Mouse (Mus musculus): ENCODE data around the gene Tm4sf4.

The Tm4sf4 gene

DNA sequence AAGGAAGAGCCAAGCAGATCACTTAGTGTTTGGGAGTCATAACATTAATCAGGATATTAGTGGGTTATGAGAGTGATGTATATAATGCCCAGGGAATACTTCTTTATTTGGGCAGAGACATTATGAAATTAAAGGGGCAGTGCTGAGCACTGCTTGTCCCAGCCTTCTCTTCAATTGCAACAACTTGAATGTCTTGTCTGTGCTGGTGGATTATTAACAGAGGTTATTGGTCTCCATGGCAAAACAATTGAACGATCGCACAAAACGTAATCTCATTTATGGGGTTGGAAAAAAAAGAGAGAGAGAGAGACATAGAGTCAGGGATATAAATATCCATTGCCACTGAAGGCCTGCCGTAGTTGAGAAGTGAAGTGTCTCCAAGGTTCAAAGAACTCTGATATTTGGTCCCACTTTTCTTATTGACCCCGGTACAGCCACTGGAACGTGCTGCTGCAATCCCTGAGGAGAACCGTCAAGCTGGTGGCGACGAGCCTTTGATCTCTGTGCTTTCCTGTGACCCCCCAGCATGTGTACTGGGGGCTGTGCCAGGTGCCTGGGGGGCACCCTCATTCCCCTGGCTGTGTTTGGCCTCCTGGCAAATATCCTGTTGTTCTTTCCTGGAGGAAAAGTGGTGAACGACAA, at the start of gene Tm4sf4:
Gene Tm4sf4, plus strand, starts transcription at position 226 of the 642 bp plus-strand sequence.
- no peak for DNase-seq

DNA sequence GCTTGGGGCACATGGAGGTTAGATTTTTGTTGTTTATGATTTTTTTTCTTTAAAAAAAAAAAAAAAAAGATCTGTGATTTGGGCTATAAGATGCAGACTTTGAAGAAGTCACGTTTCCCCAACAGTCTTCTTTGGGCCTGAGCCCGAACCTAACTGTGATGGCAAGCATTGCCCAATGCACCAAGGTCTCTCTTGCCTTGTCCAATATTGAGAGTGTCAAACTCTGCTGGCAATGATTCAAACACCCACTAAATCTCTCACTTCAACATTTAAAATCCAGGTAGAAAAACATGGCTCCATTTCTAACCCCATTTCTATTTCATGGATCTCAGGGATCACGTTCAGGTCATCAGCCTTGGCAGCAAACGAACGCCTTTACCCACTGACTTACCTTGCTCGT, 38.7 kb upstream of the Tm4sf4 start:
- DNase-seq, result no peak

DNA sequence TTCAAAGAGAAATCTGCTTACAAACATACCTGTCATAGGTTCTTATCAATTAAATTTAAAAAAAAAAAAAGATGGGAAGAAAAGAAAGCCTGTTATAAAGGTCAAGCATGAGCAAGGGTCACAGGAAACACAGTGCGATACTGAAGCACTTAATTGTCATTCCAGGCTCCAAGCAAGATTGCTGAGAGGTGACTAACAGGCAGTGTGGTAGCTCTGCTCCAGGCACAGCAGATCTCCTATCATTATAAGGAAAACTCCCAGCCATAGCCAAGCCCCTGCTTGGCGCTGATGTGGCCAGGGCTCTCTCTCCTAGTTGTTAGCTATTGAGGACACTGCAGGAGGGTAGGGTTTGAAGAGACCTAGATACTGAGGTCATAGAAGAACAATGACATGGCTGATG, 38.2 kb upstream of the Tm4sf4 start:
- DNase-seq, result no peak

- DNase-seq, result no peak
These were observed 37.5 kb upstream of the Tm4sf4 start for GRCm38 (mm10) chr3:57387593-57387992.

- DNase-seq, result no peak
These were observed 13.6 kb upstream of the Tm4sf4 start for GRCm38 (mm10) chr3:57411535-57411934.

DNA sequence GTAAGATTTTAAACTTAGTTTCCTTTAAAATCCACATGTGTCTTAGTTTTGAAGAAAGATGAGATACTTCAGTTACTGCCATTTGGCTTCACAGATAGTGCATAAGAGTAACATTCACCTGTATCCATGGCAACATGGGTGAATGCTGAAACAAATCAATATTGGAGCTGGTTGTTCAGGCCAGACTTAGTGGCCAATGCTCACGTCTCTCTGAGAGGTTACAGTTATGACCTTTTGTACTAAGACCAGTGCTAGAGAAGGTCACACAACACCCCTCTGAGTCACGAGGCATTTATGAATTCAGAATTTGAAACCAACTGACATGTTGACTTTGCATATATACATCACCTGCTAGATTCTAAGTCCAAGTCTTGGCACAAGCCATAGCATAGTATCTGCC, 4.9 kb upstream of the Tm4sf4 start:
- no peak for DNase-seq

GRCm38 (mm10) chr3:57420660-57421059, 4.5 kb upstream of the Tm4sf4 start:
- no peak for DNase-seq

DNA sequence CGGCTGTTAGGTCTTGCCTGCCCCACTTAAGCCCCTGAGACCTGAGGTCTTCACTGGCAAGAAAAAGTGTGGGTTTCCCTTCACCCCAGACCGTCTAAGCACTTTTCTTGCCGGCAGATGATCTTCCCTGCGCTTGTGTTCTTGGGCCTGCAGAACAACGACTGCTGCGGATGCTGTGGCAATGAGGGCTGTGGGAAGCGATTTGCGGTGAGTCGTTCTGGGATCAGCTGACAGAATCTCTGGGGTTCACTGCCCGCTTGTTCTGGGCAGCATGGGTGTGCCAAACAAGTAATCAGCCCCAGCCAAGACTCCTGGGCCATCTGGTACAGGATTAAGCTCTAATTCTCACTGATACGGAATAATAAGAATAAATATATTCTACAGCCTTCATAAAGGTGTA, 1.2 kb downstream of the Tm4sf4 start:
- no peak for DNase-seq

GRCm38 (mm10) chr3:57428682-57429464, 3.8 kb downstream of the Tm4sf4 start:
- DNase-seq, result peak; percentile 19 to 37

DNA sequence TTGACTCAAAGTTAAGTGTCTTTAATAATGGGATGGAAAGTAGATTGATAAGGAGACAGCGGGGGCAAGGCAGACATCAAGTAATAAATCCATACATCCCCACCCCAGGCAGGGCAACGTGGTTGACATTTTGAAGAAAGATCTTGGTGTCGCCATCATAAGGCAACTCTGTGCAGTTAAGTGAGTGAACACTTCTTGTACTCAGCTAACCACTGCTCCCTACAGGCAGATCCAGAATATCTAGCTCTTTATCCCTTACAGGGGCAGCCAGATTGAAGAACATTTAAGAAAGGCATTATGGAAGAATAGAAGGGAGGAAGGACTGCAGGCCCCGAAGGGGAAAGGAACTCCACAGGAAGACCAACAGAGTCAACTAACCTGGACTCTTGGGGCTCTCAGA, 4.4 kb downstream of the Tm4sf4 start:
- peak in 1 of 2 experiments; percentile 42 for DNase-seq

DNA sequence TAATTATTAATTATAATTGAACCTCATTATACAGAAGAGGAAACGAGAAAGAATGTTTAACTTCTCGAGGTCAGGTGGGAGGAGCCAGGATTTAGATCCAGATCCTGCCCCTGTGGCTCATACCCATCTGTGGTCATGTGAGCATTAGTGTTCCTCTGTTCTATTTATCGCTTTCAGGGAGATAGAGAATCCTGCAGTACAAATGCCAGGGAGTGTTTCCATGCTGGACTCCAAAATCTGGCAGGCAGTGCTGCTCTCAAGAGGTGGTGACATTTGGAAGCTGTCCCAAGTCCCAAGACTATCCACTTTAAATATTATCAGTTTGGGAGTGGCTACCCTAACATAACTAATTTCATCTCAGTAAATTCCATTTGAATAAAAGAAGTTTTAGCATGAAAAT, 6.6 kb downstream of the Tm4sf4 start:
- no peak for DNase-seq

GRCm38 (mm10) chr3:57435364-57435763, 10.2 kb downstream of the Tm4sf4 start:
- DNase-seq, result no peak

GRCm38 (mm10) chr3:57440956-57441355, 15.8 kb downstream of the Tm4sf4 start:
- DNase-seq, result no peak

GRCm38 (mm10) chr3:57445706-57446105, 20.6 kb downstream of the Tm4sf4 start:
- DNase-seq, result peak; percentile 80 to 82

- no peak for DNase-seq
These were observed 22.8 kb downstream of the Tm4sf4 start for GRCm38 (mm10) chr3:57447889-57448288.

DNA sequence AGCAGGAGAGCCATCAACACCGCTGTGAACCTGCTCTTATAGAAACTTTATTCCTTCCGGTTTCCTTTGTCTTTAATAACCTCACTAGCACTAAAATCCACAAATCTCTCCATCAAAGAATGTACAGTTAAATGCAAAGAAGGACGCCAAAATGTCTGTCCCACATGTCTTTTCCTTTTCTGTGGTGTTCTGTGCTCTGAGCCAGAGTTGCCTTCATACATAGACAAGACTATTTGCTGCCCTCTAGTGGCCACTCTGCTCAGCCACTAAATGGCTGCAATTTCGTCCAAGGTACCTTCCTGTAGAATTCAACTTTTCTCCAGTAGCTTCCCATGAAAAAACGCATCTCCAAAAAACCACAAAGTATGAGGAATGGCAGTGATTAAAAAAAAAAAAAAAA, 23.3 kb downstream of the Tm4sf4 start:
- DNase-seq, result peak; percentile 77 to 90

- no peak for DNase-seq
These were observed 33.5 kb downstream of the Tm4sf4 start for GRCm38 (mm10) chr3:57458652-57459051.

DNA sequence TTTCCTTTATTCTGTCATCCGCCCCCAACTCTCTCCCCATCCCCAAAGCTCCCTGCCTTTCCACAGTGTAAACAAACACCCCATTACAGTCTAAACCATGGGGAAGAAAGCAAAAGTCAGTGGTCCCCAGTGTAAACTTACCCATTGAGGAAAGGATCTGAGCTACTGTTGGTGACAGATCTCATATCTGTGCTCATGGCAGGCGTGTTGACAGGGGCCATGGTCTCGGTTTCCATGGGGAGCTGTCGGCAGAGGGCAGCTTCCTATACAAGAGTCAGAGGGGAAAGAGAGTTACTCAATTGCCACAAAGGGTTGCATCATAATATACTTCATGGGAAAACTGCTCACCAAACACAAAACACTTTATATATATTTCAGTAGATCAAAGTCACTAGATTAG, 38.2 kb downstream of the Tm4sf4 start:
- no peak for DNase-seq

- DNase-seq, result no peak
These were observed 41.2 kb downstream of the Tm4sf4 start for GRCm38 (mm10) chr3:57466289-57466688.

- DNase-seq, result no peak
These were observed 44.2 kb downstream of the Tm4sf4 start for GRCm38 (mm10) chr3:57469325-57469724.

DNA sequence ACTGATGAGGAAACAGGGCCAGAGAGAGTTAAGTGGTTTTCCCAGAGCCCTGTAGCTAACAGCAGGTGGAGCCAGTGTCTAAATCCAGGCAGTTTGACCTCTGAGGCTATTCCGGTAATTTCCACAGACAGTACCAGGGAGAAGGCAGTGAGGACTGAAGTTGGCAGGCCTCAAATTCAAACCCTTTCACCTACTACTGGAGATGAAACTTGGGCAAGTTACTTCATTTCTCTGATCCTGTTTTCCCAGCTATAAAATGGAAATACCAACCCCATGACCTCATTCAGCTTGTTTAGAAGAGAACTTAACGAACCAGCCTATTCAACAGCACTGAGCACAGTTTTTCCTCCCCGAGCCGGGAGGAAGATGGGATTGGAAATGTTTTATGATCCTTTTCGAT, 45.2 kb downstream of the Tm4sf4 start:
- DNase-seq, result peak; percentile 70 to 77

DNA sequence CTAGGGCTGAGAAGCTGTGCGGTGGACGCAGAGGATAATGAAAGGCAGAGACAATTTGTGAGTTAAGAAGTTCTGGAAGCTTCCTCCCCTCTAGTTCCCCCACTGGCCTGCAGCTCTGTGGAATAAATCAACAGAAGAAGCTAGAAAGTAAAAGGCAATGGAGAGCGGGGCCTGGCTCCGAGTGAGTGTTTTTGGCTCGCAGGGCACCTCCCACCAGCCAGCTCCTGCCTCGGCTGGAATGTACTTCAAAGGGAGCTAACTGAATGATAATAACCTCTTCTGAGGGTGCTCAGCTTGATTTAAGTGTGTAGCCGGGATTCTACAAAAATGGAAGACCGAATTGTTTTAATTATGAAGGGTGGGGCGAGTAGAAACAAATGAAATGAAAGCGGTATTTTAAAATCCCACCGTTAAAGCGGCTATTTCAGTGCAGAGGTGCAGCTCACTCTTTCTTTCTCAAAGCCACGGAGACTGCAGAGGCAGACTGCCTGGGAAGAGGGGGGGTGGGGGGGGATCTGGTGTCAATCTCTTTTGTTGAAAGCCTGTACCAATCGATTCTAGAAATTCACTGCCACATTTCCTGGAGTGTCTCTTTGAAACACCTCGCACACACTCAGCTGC, 46.0 kb downstream of the Tm4sf4 start:
- DNase-seq, result peak; percentile 36 to 38

DNA sequence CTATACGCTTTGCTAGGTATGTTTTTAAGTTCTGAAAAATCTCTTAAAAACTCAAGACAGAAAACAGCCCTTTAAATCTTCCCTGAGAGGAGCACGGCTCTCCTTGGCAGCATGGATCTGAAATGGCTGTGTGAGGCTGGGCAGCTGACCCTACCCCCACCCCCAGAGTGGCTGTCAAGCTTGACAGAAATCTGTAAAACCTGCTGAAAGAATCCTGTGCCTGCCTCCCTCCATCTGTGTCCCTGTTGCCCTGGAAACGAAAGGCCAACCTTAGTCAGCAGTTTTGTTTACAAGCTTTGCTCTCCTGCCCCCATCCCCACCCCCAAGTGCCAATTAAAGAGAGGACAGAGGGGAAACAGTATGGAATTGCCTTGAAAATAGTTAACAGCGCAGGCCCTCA, 47.3 kb downstream of the Tm4sf4 start:
- DNase-seq, result peak; percentile 54 to 74

- peak; percentile 68 to 86 for DNase-seq
These were observed 49.3 kb downstream of the Tm4sf4 start for GRCm38 (mm10) chr3:57474421-57474820.
